ENCODE assay signal across 8 mouse cellular contexts in genomic region chr9:64021319-64021850, GRCm38 (mm10). TPM values are rescaled to one million over a fixed set of nuclear protein-coding genes. Genes with fewer than 3 reads are reported as not detected.
DNase-seq lines count a peak whose midpoint lies in the region; ATAC-seq and TF ChIP-seq lines count a peak whose summit lies in the region.

No protein-coding gene starts in this region.

- no peak for TF ChIP-seq EP300 in ES-Bruce4 (IDR thresholded peaks at IDR 0.05; ENCODE audit: insufficient read depth, low read depth, low read length)

- H3K27me3 ChIP-seq in heart, embryonic 12.5 days (replicated peaks) = no peaks in the 10 kb centered on the region
- peaks cover 14% of the 10 kb centered on the region for H3K27me3 ChIP-seq in ES-Bruce4 (ENCODE audit: control insufficient read depth, insufficient read depth, low read length, poor library complexity, severe bottlenecking)
- H3K27me3 ChIP-seq in forebrain, embryonic 13.5 days = peaks cover 57% of the 10 kb centered on the region
- peaks cover 48% of the 10 kb centered on the region for H3K27me3 ChIP-seq in liver, embryonic 16.5 days (ENCODE audit: control insufficient read depth, insufficient read depth, low read depth, low read length)

- H3K27ac ChIP-seq in heart, embryonic 12.5 days (ENCODE audit: poor library complexity, severe bottlenecking) = peak overlapping the region; percentile 99
- H3K27ac ChIP-seq in ES-Bruce4 (ENCODE audit: insufficient read depth, low read length) = peak overlapping the region; percentile 27; the same call in 1 of the 2 replicates
- peak overlapping the region; percentile 78 for H3K27ac ChIP-seq in forebrain, embryonic 13.5 days
- H3K27ac ChIP-seq in liver, embryonic 16.5 days (ENCODE audit: low read length) = peak overlapping the region; percentile 62

- H3K4me1 ChIP-seq in heart, embryonic 12.5 days (replicated peaks) = peaks cover 40% of the 10 kb centered on the region
- peaks cover 4% of the 10 kb centered on the region for H3K4me1 ChIP-seq in ES-Bruce4 (ENCODE audit: control insufficient read depth, insufficient read depth, low read length)
- H3K4me1 ChIP-seq in forebrain, embryonic 13.5 days = peaks cover 72% of the 10 kb centered on the region
- H3K4me1 ChIP-seq in liver, embryonic 16.5 days (ENCODE audit: control insufficient read depth, low read depth, low read length) = peaks cover 81% of the 10 kb centered on the region

- H3K9me3 ChIP-seq in heart, embryonic 12.5 days (replicated peaks) = no peaks in the 10 kb centered on the region
- no peaks in the 10 kb centered on the region for H3K9me3 ChIP-seq in ES-Bruce4 (replicated peaks; ENCODE audit: control insufficient read depth, insufficient read depth, low read length, poor library complexity, severe bottlenecking)
- H3K9me3 ChIP-seq in forebrain, embryonic 13.5 days (replicated peaks) = no peaks in the 10 kb centered on the region
- no peaks in the 10 kb centered on the region for H3K9me3 ChIP-seq in liver, embryonic 16.5 days (replicated peaks; ENCODE audit: control insufficient read depth, low read length)

- H3K36me3 ChIP-seq in heart, embryonic 12.5 days = peaks cover 28% of the 10 kb centered on the region
- H3K36me3 ChIP-seq in ES-Bruce4 (ENCODE audit: control insufficient read depth, insufficient read depth, low read length, poor library complexity, severe bottlenecking) = no peaks in the 10 kb centered on the region
- H3K36me3 ChIP-seq in forebrain, embryonic 13.5 days (ENCODE audit: poor library complexity, severe bottlenecking) = no peaks in the 10 kb centered on the region
- no peaks in the 10 kb centered on the region for H3K36me3 ChIP-seq in liver, embryonic 16.5 days (ENCODE audit: control insufficient read depth, insufficient read depth)

- no peak for ATAC-seq in heart, embryonic 12.5 days (ENCODE audit: insufficient number of reproducible peaks, low FRiP score)
- no peak for ATAC-seq in forebrain, embryonic 13.5 days
- no peak for ATAC-seq in liver, embryonic 16.5 days (ENCODE audit: low read depth)
- no peak for ATAC-seq in CD4-positive, CD25-positive, alpha-beta regulatory T cell, adult 4 months

- TF ChIP-seq POLR2A in ES-Bruce4 (IDR thresholded peaks at IDR 0.05; ENCODE audit: insufficient read depth, low read length) = no peak

- no peak for DNase-seq in heart, postnatal 14 days
- DNase-seq in urinary bladder, adult 18-20 months (ENCODE audit: low spot score in 2 of 2) = no peak
- DNase-seq in urinary bladder, postnatal 10 days (ENCODE audit: low spot score) = no peak

- peak overlapping the region; percentile 97 for H3K4me2 ChIP-seq in heart, embryonic 12.5 days
- H3K4me2 ChIP-seq in forebrain, embryonic 13.5 days = peak overlapping the region; percentile 89
- peak overlapping the region; percentile 99 for H3K4me2 ChIP-seq in liver, embryonic 16.5 days (ENCODE audit: low read depth, low read length)

- intact Hi-C loops in heart, postnatal 14 days (cut with DNase I) = loop anchor here (2.0 to 5.0 kb wide), 4 partner anchors 25 to 104 kb away; no protein-coding TSS in a partner anchor

- WGBS in heart, embryonic 12.5 days = under 1% methylated on average over 31 of the region's 32 CpGs
- WGBS in forebrain, embryonic 13.5 days = under 1% methylated on average over 23 of the region's 32 CpGs
- WGBS in liver, embryonic 16.5 days (ENCODE audit: insufficient replicate concordance) = under 1% methylated on average over 31 of the region's 32 CpGs

- H3K4me3 ChIP-seq in heart, embryonic 12.5 days = peak overlapping the region; percentile 77
- H3K4me3 ChIP-seq in ES-Bruce4 (ENCODE audit: low read depth, low read length) = peak overlapping the region; percentile 54
- peak overlapping the region; percentile 61 for H3K4me3 ChIP-seq in forebrain, embryonic 13.5 days
- H3K4me3 ChIP-seq in liver, embryonic 16.5 days (ENCODE audit: low read depth, low read length) = peak overlapping the region; percentile 69

- no peak for TF ChIP-seq CTCF in ES-Bruce4 (IDR thresholded peaks at IDR 0.05; ENCODE audit: low read depth, low read length)

- H3K9ac ChIP-seq in heart, embryonic 12.5 days = peak overlapping the region; percentile 100
- peak overlapping the region; percentile 90 for H3K9ac ChIP-seq in ES-Bruce4 (ENCODE audit: low read depth, poor library complexity, severe bottlenecking)
- peak overlapping the region; percentile 88 for H3K9ac ChIP-seq in forebrain, embryonic 13.5 days
- peak overlapping the region; percentile 70 for H3K9ac ChIP-seq in liver, embryonic 16.5 days (ENCODE audit: low read depth, low read length)

RNA-seq across cellular contexts. Expression of gene Smad6, which starts 0.5 kb away (rescaled TPM):
- 56.2 and 62.8 TPM in 2 replicates for polyA plus RNA-seq in heart, embryonic 12.5 days (2016; fragmentation: Nextera tagmentation; extraction: Ambion mirVana)
- total RNA-seq in heart, postnatal 14 days (2021) = 10 to 100 TPM; 13.6 to 15.5 TPM
- polyA plus RNA-seq in ES-Bruce4 (2011; ENCODE audit: insufficient read depth, insufficient read length, low read depth, missing spikeins) = 2.7 and 4.7 TPM in 2 replicates
- 1.6 and 1.7 TPM in 2 replicates for polyA plus RNA-seq in forebrain, embryonic 13.5 days (2015; fragmentation: Nextera tagmentation; extraction: Ambion mirVana)
- 1.3 and 1.9 TPM in 2 replicates for polyA plus RNA-seq in liver, embryonic 16.5 days (2015; fragmentation: Nextera tagmentation; extraction: Ambion mirVana)
- under 1 TPM in 1 of 2 experiments, not detected in 1; 0.11 TPM for polyA plus RNA-seq in CD4-positive, CD25-positive, alpha-beta regulatory T cell, adult 4 months (2017; shearing (Covaris generic))

Comparison
In these comparisons a context has a peak if more than half of its experiments do, and no peak if none do; other contexts are left out.
1. H3K27ac ChIP-seq: peak in every context shown above with its lines; median percentile 99 in heart, embryonic 12.5 days; 78 in forebrain, embryonic 13.5 days; 62 in liver, embryonic 16.5 days; 27 in ES-Bruce4.